Mouse (Mus musculus): ENCODE data around the gene Usp34.
"Not testable (repeated sequence)": the region's sequence is repeated elsewhere in the genome, so short reads cannot be mapped to it uniquely, and the experiment has no call there.

Usp34 gene

GRCm38 (mm10) chr11:23359687-23360235 lies 53.1 kb downstream of the Usp34 start:
- DNase-seq: not testable (repeated sequence)

- no peak for DNase-seq
Observed at GRCm38 (mm10) chr11:23362305-23362704, 55.6 kb downstream of the Usp34 start.

GRCm38 (mm10) chr11:23364348-23364747 lies 57.7 kb downstream of the Usp34 start:
- DNase-seq: no peak

GRCm38 (mm10) chr11:23372032-23372431 lies 65.3 kb downstream of the Usp34 start:
- no peak for DNase-seq

GRCm38 (mm10) chr11:23372490-23372889 lies 65.8 kb downstream of the Usp34 start:
- no peak for DNase-seq

- no peak for DNase-seq
Observed at GRCm38 (mm10) chr11:23380055-23380454, 73.4 kb downstream of the Usp34 start.

GRCm38 (mm10) chr11:23380595-23380994 lies 73.9 kb downstream of the Usp34 start:
- DNase-seq: no peak

GRCm38 (mm10) chr11:23382787-23383186 lies 76.1 kb downstream of the Usp34 start:
- no peak for DNase-seq

- DNase-seq: no peak
Observed at GRCm38 (mm10) chr11:23389649-23390048, 83.0 kb downstream of the Usp34 start.

- no peak for DNase-seq
Observed at GRCm38 (mm10) chr11:23392567-23392966, 85.9 kb downstream of the Usp34 start.

GRCm38 (mm10) chr11:23396608-23397007 lies 89.9 kb downstream of the Usp34 start:
- DNase-seq: no peak

- DNase-seq: no peak
Observed at GRCm38 (mm10) chr11:23400978-23401776, 94.5 kb downstream of the Usp34 start.

GRCm38 (mm10) chr11:23428301-23428700 lies 121.6 kb downstream of the Usp34 start:
- no peak for DNase-seq

GRCm38 (mm10) chr11:23430013-23430412 lies 123.3 kb downstream of the Usp34 start:
- no peak for DNase-seq

GRCm38 (mm10) chr11:23436076-23436475 lies 129.4 kb downstream of the Usp34 start:
- DNase-seq: no peak

- DNase-seq: not testable (repeated sequence)
Observed at GRCm38 (mm10) chr11:23465862-23466261, 159.2 kb downstream of the Usp34 start.

- DNase-seq: no peak
Observed at GRCm38 (mm10) chr11:23489955-23490354, 183.3 kb downstream of the Usp34 start.

- no peak for DNase-seq
Observed at GRCm38 (mm10) chr11:23492048-23492790, 185.5 kb downstream of the Usp34 start.

GRCm38 (mm10) chr11:23495231-23495630 lies 188.5 kb downstream of the Usp34 start:
- DNase-seq: no peak

- DNase-seq: no peak
Observed at GRCm38 (mm10) chr11:23496661-23497060, 190.0 kb downstream of the Usp34 start.

GRCm38 (mm10) chr11:23497335-23497717 lies 190.6 kb downstream of the Usp34 start:
- peak; percentile 70 for DNase-seq

- peak; percentile 91 for DNase-seq
Observed at GRCm38 (mm10) chr11:23497718-23498509, 191.2 kb downstream of the Usp34 start, which contains the start of gene Ahsa2. TSS of gene Ahsa2 (minus strand) at chr11:23498030.

- DNase-seq: no peak
Observed at GRCm38 (mm10) chr11:23498609-23499008, 191.9 kb downstream of the Usp34 start.
